Comparison of ENCODE assay signal across 28 mouse cellular contexts in genomic region chr6:78370357-78370756, GRCm38 (mm10). TPM values are rescaled to one million over a fixed set of nuclear protein-coding genes. Genes with fewer than 3 reads are reported as not detected.
"Had no signal": no experiment of that assay in that cellular context is flagged by ENCODE, and none has a peak within 500 bp of the region (broad histone marks: within the 10 kb centered on the region; RNA-seq: fewer than 3 reads in every experiment).

Gene Reg3b (plus strand): TSS chr6:78370657.

- H3K27ac ChIP-seq: heart, adult 2 months; heart, embryonic 13.5 days; heart, embryonic 15.5 days; hindbrain, embryonic 13.5 days; hindbrain, embryonic 15.5 days; hindbrain, postnatal 0 days; limb, embryonic 13.5 days; limb, embryonic 15.5 days; liver, embryonic 12.5 days had no signal

- H3K9ac ChIP-seq: heart, embryonic 13.5 days; heart, embryonic 15.5 days; hindbrain, embryonic 13.5 days; hindbrain, embryonic 15.5 days; limb, embryonic 13.5 days; limb, embryonic 15.5 days; liver, embryonic 12.5 days had no signal

- H3K9me3 ChIP-seq: heart, embryonic 13.5 days; heart, embryonic 15.5 days; hindbrain, embryonic 13.5 days; hindbrain, embryonic 15.5 days; limb, embryonic 13.5 days; limb, embryonic 15.5 days; liver, embryonic 12.5 days had no signal

- H3K27me3 ChIP-seq: heart, embryonic 13.5 days; heart, embryonic 15.5 days; hindbrain, embryonic 13.5 days; hindbrain, embryonic 15.5 days; limb, embryonic 13.5 days; limb, embryonic 15.5 days; liver, embryonic 12.5 days had no signal

- ATAC-seq: hindbrain, postnatal 0 days; liver, embryonic 12.5 days had no signal

- H3K4me2 ChIP-seq: heart, embryonic 11.5 days; heart, embryonic 13.5 days; heart, embryonic 15.5 days; hindbrain, embryonic 13.5 days; hindbrain, embryonic 15.5 days; limb, embryonic 13.5 days; limb, embryonic 15.5 days; liver, embryonic 12.5 days had no signal

- DNase-seq: gastrocnemius, postnatal 14 days; gastrocnemius, postnatal 36 days; heart, adult 11 months; heart, adult 2 months; heart, postnatal 14 days; heart, postnatal 36 days; kidney, adult 18-20 months; kidney, adult 8-10 months; kidney, postnatal 10 days; kidney, postnatal 25 days; kidney, postnatal 4 days; layer of hippocampus, adult 9-11 months; layer of hippocampus, postnatal 36 days; left cerebral cortex, postnatal 4 days had no signal

- H3K4me3 ChIP-seq: heart, adult 2 months; heart, embryonic 13.5 days; heart, embryonic 15.5 days; hindbrain, embryonic 13.5 days; hindbrain, embryonic 15.5 days; limb, embryonic 13.5 days; limb, embryonic 15.5 days; liver, embryonic 12.5 days had no signal

- H3K36me3 ChIP-seq: heart, embryonic 13.5 days; heart, embryonic 15.5 days; hindbrain, embryonic 13.5 days; hindbrain, embryonic 15.5 days; limb, embryonic 13.5 days; limb, embryonic 15.5 days; liver, embryonic 12.5 days had no signal

- H3K4me1 ChIP-seq: heart, embryonic 13.5 days; heart, embryonic 15.5 days; hindbrain, embryonic 13.5 days; hindbrain, embryonic 15.5 days; limb, embryonic 13.5 days; limb, embryonic 15.5 days; liver, embryonic 12.5 days had no signal

RNA-seq across cellular contexts. Expression of gene Reg3b, which starts in this region (rescaled TPM):
- polyA plus RNA-seq: heart, embryonic 11.5 days; heart, embryonic 15.5 days; heart, postnatal 0 days; hindbrain, embryonic 11.5 days; hindbrain, embryonic 13.5 days; kidney, embryonic 14.5 days; kidney, embryonic 16.5 days; limb, embryonic 11.5 days; limb, embryonic 13.5 days; limb, embryonic 15.5 days; liver, embryonic 12.5 days had no signal
